Mouse (Mus musculus) cerebellum, adult 2 months (tissue): ENCODE results near the gene Noc2l.

Experiments
- CTCF ChIP-seq: fragments of 200-500 bp; IDR thresholded peaks from 2 replicates; pipeline ENCODE4 v1.5.1; 2011; ENCODE audit warnings: low read depth, mild to moderate bottlenecking, control low read depth, low read length, moderate library complexity, borderline replicate concordance; ENCODE audit not compliant: insufficient read depth
- POLR2A ChIP-seq: fragments of 200-500 bp; IDR thresholded peaks from 2 replicates; pipeline ENCODE4 v1.6.1; 2011; ENCODE audit warnings: low read length, control low read depth, borderline replicate concordance; ENCODE audit not compliant: insufficient read depth

GRCm38 (mm10) chr4:156192421-156193199 is 43.2 kb upstream of the Noc2l start:
- no peak for TF ChIP-seq POLR2A
- TF ChIP-seq CTCF = no peak
